Mouse (Mus musculus) spleen, adult 2 months (tissue): ENCODE results near the gene Ankrd60.

Experiments used
- CTCF ChIP-seq: fragments of 200-500 bp; IDR thresholded peaks from 2 replicates; pipeline ENCODE4 v1.5.1; 2011; ENCODE audit warnings: mild to moderate bottlenecking, inconsistent platforms; ENCODE audit not compliant: insufficient read depth, insufficient read length, insufficient replicate concordance; ENCODE audit errors: extremely low read depth
- POLR2A ChIP-seq: fragments of 200-500 bp; IDR thresholded peaks from 2 replicates; pipeline ENCODE4 v1.6.1; 2011; ENCODE audit warnings: low read depth, low read length, inconsistent platforms

DNA sequence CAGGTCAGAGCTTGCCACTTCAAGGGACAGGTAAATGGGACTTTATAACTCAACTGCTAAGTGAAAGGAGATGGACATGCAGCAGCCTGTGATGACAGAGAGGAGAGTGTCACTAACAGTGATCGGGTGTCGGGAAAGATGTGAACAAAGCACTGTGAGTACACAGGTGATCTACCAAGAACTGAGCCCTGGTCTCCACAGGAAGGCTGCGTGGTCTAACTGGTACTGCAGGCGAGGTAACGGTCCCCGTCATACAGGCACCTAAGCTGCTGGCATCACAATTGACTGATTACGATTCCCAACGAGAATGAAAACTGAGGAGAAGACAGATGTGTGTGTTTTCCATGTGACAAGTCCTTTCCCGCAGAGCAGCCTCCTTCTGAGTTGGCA lies 28.2 kb upstream of the Ankrd60 start:
- no peak for TF ChIP-seq POLR2A
- TF ChIP-seq CTCF: no peak
